Mouse (Mus musculus): Measurements from ENCODE around the gene Gm3591.
"Not testable (repeated sequence)": the region's sequence is repeated elsewhere in the genome, so short reads cannot be mapped to it uniquely, and the experiment has no call there.

Gene Gm3591

GRCm38 (mm10) chr14:6412382-6412781 is at the start of gene Gm3591:
Gene Gm3591 (minus strand): TSS chr14:6412482.
- not testable (repeated sequence) for DNase-seq (ENCODE audit: low spot score in 2 of 2)

- not testable (repeated sequence) for DNase-seq (ENCODE audit: low spot score in 2 of 2)
These were observed 32.2 kb upstream of the Gm3591 start, which contains the start of gene Gm3594 for GRCm38 (mm10) chr14:6444511-6444910. Gene Gm3594 (minus strand): TSS chr14:6444611.

GRCm38 (mm10) chr14:6440774-6441173 is 28.5 kb upstream of the Gm3591 start:
- not testable (repeated sequence) for DNase-seq (ENCODE audit: low spot score in 2 of 2)

GRCm38 (mm10) chr14:6440206-6440605 is 27.9 kb upstream of the Gm3591 start:
- DNase-seq (ENCODE audit: low spot score in 2 of 2): not testable (repeated sequence)

GRCm38 (mm10) chr14:6426766-6427165 is 14.5 kb upstream of the Gm3591 start:
- DNase-seq (ENCODE audit: low spot score in 2 of 2): peak; percentile 37 to 63

- not testable (repeated sequence) for DNase-seq (ENCODE audit: low spot score in 2 of 2)
These were observed 14.1 kb upstream of the Gm3591 start for GRCm38 (mm10) chr14:6426353-6426752.

- DNase-seq (ENCODE audit: low spot score in 2 of 2): not testable (repeated sequence)
These were observed 22.1 kb downstream of the Gm3591 start, which contains the start of gene Gm16440 for GRCm38 (mm10) chr14:6390219-6390618. Gene Gm16440 (minus strand): TSS chr14:6390319.

Data from heart, adult 9 months (tissue).